Mouse (Mus musculus) midbrain, embryonic 10.5 days (tissue): ENCODE data around the gene Fam219b. TPM values are rescaled to one million over a fixed set of nuclear protein-coding genes. Genes with fewer than 3 reads are reported as not detected.

Experiments
- DNase-seq: peaks from one replicate; pipeline ENCODE4 v3.0.0-alpha.2; 2017; ENCODE audit warnings: low spot score
- H3K27ac ChIP-seq: fragments of 300-500 bp; sonication (generic); replicated peaks from 2 replicates; pipeline ENCODE4 v1.5.1; 2016; ENCODE audit warnings: mild to moderate bottlenecking
- H3K27me3 ChIP-seq: fragments of 300-500 bp; sonication (generic); 2 replicates; pipeline ENCODE4 v1.6.1; 2016; ENCODE audit warnings: low read depth, mild to moderate bottlenecking; ENCODE audit not compliant: poor library complexity, severe bottlenecking
- H3K36me3 ChIP-seq: fragments of 300-500 bp; sonication (generic); 2 replicates; pipeline ENCODE4 v1.6.1; 2016; ENCODE audit warnings: mild to moderate bottlenecking, moderate library complexity
- H3K4me1 ChIP-seq: fragments of 300-500 bp; sonication (generic); 2 replicates; pipeline ENCODE4 v1.6.1; 2016
- H3K4me3 ChIP-seq: fragments of 300-500 bp; sonication (generic); 2 replicates; pipeline ENCODE4 v1.5.1; 2016; ENCODE audit warnings: mild to moderate bottlenecking, moderate library complexity
- H3K9me3 ChIP-seq: fragments of 300-500 bp; sonication (generic); replicated peaks from 2 replicates; pipeline ENCODE4 v1.6.1; 2016; ENCODE audit warnings: mild to moderate bottlenecking
- WGBS: fragments of 180-500 bp; shearing (Covaris S2); methylation state at CpG from one replicate; pipeline ENCODE4 v1.1.7; 2016; 5-methylcytosine and 5-hydroxymethylcytosine counted together
- polyA plus RNA-seq: library from polyadenylated mRNA; unstranded; fragments of >200 nt; fragmentation: Nextera tagmentation; extraction: Ambion mirVana; gene quantifications from 2 replicates; pipeline ENCODE4 v1.2.1, GENCODE M21; 2016

Gene Fam219b
- polyA plus RNA-seq, 1 experiment from 2014 or later: 16.8 TPM

GRCm38 (mm10) chr9:57536362-57536761 lies 966 bp upstream of the Fam219b start:
- Histone ChIP-seq H3K27ac (peak overlapping the region; percentile 95; the same call in 1 of the 2 replicates), H3K9me3 (no peaks in the 10 kb centered on the region), H3K27me3 (no peaks in the 10 kb centered on the region), H3K4me3 (peak overlapping the region; percentile 93; the same call in 1 of the 2 replicates), H3K4me1 (peaks cover 27% of the 10 kb centered on the region), H3K36me3 (peaks cover 65% of the 10 kb centered on the region)
- no peak for DNase-seq
- 85% methylated on average over 5 of the region's 5 CpGs for WGBS

- no peak for DNase-seq
- H3K9me3 ChIP-seq: no peaks in the 10 kb centered on the region
- H3K4me1 ChIP-seq: peaks cover 27% of the 10 kb centered on the region
- no peaks in the 10 kb centered on the region for H3K27me3 ChIP-seq
- H3K36me3 ChIP-seq: peaks cover 65% of the 10 kb centered on the region
- WGBS: 0% methylated on average over 24 of the region's 24 CpGs
- peak overlapping the region; percentile 95 for H3K27ac ChIP-seq
- H3K4me3 ChIP-seq: peak overlapping the region; percentile 93
Measured at GRCm38 (mm10) chr9:57537728-57538181, 427 bp downstream of the Fam219b start.

GRCm38 (mm10) chr9:57539550-57539949 lies 2.2 kb downstream of the Fam219b start:
- Histone ChIP-seq H3K9me3 (no peaks in the 10 kb centered on the region), H3K36me3 (peaks cover 65% of the 10 kb centered on the region), H3K4me1 (peaks cover 27% of the 10 kb centered on the region), H3K27ac (no peak overlapping the region), H3K4me3 (no peak overlapping the region), H3K27me3 (no peaks in the 10 kb centered on the region)
- DNase-seq: no peak
- 95% methylated on average over 2 of the region's 2 CpGs for WGBS

GRCm38 (mm10) chr9:57541312-57541711 lies 4.0 kb downstream of the Fam219b start:
- H3K36me3 ChIP-seq: peaks cover 78% of the 10 kb centered on the region
- H3K27me3 ChIP-seq: no peaks in the 10 kb centered on the region
- DNase-seq: peak; percentile 44
- WGBS: 33% methylated on average over 1 of the region's 1 CpGs
- no peak overlapping the region for H3K27ac ChIP-seq
- peaks cover 27% of the 10 kb centered on the region for H3K4me1 ChIP-seq
- no peak overlapping the region for H3K4me3 ChIP-seq
- no peaks in the 10 kb centered on the region for H3K9me3 ChIP-seq

- 84% methylated on average over 3 of the region's 3 CpGs for WGBS
- Histone ChIP-seq H3K4me1 (peaks cover 7% of the 10 kb centered on the region), H3K9me3 (no peaks in the 10 kb centered on the region), H3K27ac (no peak overlapping the region), H3K27me3 (no peaks in the 10 kb centered on the region), H3K36me3 (peaks cover 100% of the 10 kb centered on the region), H3K4me3 (no peak overlapping the region)
- no peak for DNase-seq
Measured at GRCm38 (mm10) chr9:57543951-57544350, 6.6 kb downstream of the Fam219b start.

GRCm38 (mm10) chr9:57547287-57547686 lies 10.0 kb downstream of the Fam219b start:
- peaks cover 85% of the 10 kb centered on the region for H3K36me3 ChIP-seq
- 89% methylated on average over 5 of the region's 5 CpGs for WGBS

GRCm38 (mm10) chr9:57547869-57548268 lies 10.5 kb downstream of the Fam219b start:
- Histone ChIP-seq H3K4me3 (no peak overlapping the region), H3K36me3 (peaks cover 79% of the 10 kb centered on the region), H3K27ac (no peak overlapping the region), H3K9me3 (no peaks in the 10 kb centered on the region), H3K4me1 (peaks cover 12% of the 10 kb centered on the region), H3K27me3 (no peaks in the 10 kb centered on the region)
- no peak for DNase-seq
- 89% methylated on average over 11 of the region's 11 CpGs for WGBS

More at GRCm38 (mm10) chr9:57547287-57547686, 10.0 kb downstream of the Fam219b start:
- Histone ChIP-seq H3K4me1 (peaks cover 9% of the 10 kb centered on the region), H3K27ac (no peak overlapping the region), H3K9me3 (no peaks in the 10 kb centered on the region), H3K4me3 (no peak overlapping the region), H3K27me3 (no peaks in the 10 kb centered on the region)
- no peak for DNase-seq

- no peaks in the 10 kb centered on the region for H3K27me3 ChIP-seq
- H3K27ac ChIP-seq: no peak overlapping the region
- no peak for DNase-seq
- H3K4me3 ChIP-seq: no peak overlapping the region
- peaks cover 66% of the 10 kb centered on the region for H3K36me3 ChIP-seq
- peaks cover 24% of the 10 kb centered on the region for H3K4me1 ChIP-seq
- WGBS: 96% methylated on average over 4 of the region's 4 CpGs
- no peaks in the 10 kb centered on the region for H3K9me3 ChIP-seq
Measured at GRCm38 (mm10) chr9:57549186-57549585, 11.9 kb downstream of the Fam219b start.

GRCm38 (mm10) chr9:57550126-57550862 lies 13.0 kb downstream of the Fam219b start:
- Histone ChIP-seq H3K27me3 (no peaks in the 10 kb centered on the region), H3K36me3 (peaks cover 55% of the 10 kb centered on the region), H3K4me3 (no peak overlapping the region), H3K27ac (no peak overlapping the region), H3K9me3 (no peaks in the 10 kb centered on the region), H3K4me1 (peaks cover 32% of the 10 kb centered on the region)
- DNase-seq: no peak
- WGBS: 92% methylated on average over 11 of the region's 11 CpGs

GRCm38 (mm10) chr9:57552139-57552887 lies 15.0 kb downstream of the Fam219b start, which contains the start of gene Mpi:
Gene Mpi, minus strand, starts transcription at chr9:57552763.
- peak within 1 kb of the TSS; percentile 69 for H3K4me3 ChIP-seq
- H3K27me3 ChIP-seq: no peaks in the 10 kb centered on the region
- peaks cover 32% of the 10 kb centered on the region for H3K4me1 ChIP-seq
- peak; percentile 73 for DNase-seq
- 1% methylated on average over 28 of the region's 28 CpGs for WGBS
- H3K9me3 ChIP-seq: no peaks in the 10 kb centered on the region
- H3K27ac ChIP-seq: peak within 1 kb of the TSS; percentile 79
- H3K36me3 ChIP-seq: peaks cover 35% of the 10 kb centered on the region

- H3K9me3 ChIP-seq: no peaks in the 10 kb centered on the region
- H3K27ac ChIP-seq: no peak overlapping the region
- H3K36me3 ChIP-seq: peaks cover 27% of the 10 kb centered on the region
- H3K4me3 ChIP-seq: peak overlapping the region; percentile 69; the same call in 1 of the 2 replicates
- 72% methylated on average over 11 of the region's 11 CpGs for WGBS
- H3K27me3 ChIP-seq: no peaks in the 10 kb centered on the region
- peaks cover 32% of the 10 kb centered on the region for H3K4me1 ChIP-seq
- DNase-seq: no peak
Measured at GRCm38 (mm10) chr9:57553119-57553518, 15.8 kb downstream of the Fam219b start.

- peaks cover 10% of the 10 kb centered on the region for H3K36me3 ChIP-seq
- no peak overlapping the region for H3K4me3 ChIP-seq
- 47% methylated on average over 3 of the region's 3 CpGs for WGBS
- no peaks in the 10 kb centered on the region for H3K9me3 ChIP-seq
- peaks cover 32% of the 10 kb centered on the region for H3K4me1 ChIP-seq
- H3K27ac ChIP-seq: no peak overlapping the region
- H3K27me3 ChIP-seq: no peaks in the 10 kb centered on the region
- DNase-seq: no peak
Measured at GRCm38 (mm10) chr9:57554753-57555152, 17.4 kb downstream of the Fam219b start.

- WGBS: 85% methylated on average over 3 of the region's 3 CpGs
- Histone ChIP-seq H3K27me3 (no peaks in the 10 kb centered on the region), H3K4me1 (peaks cover 39% of the 10 kb centered on the region), H3K36me3 (no peaks in the 10 kb centered on the region), H3K9me3 (no peaks in the 10 kb centered on the region), H3K27ac (no peak overlapping the region), H3K4me3 (no peak overlapping the region)
- no peak for DNase-seq
Measured at GRCm38 (mm10) chr9:57557215-57557614, 19.9 kb downstream of the Fam219b start.
